Mouse (Mus musculus): ENCODE data around the gene Ddx46. TPM values are rescaled to one million over a fixed set of nuclear protein-coding genes. Genes with fewer than 3 reads are reported as not detected.

The Ddx46 gene
- polyA plus RNA-seq, 1 experiment from 2014 or later = 32.4 TPM

- ATAC-seq (replicated peaks; ENCODE audit: insufficient number of reproducible peaks, low FRiP score, low TSS enrichment) = no peak
- Histone ChIP-seq H3K9me3 (replicated peaks; ENCODE audit: control insufficient read depth, low read length) (0 out of 2 replicates have a peak, but pooled peaks cover 2% of the 10 kb centered on the region), H3K27ac (ENCODE audit: low read depth, low read length) (no peak overlapping the region), H3K4me1 (ENCODE audit: control insufficient read depth, insufficient read depth, low read length) (no peaks in the 10 kb centered on the region), H3K36me3 (ENCODE audit: control insufficient read depth, insufficient read depth, low read length) (peaks cover 49% of the 10 kb centered on the region), H3K27me3 (ENCODE audit: control insufficient read depth, insufficient read depth, low read length) (no peaks in the 10 kb centered on the region), H3K4me2 (no peak overlapping the region), H3K9ac (ENCODE audit: low read depth, low read length) (no peak overlapping the region), H3K4me3 (ENCODE audit: low read depth, low read length) (no peak overlapping the region)
- WGBS (ENCODE audit: insufficient replicate concordance) = 91% methylated on average over 6 of the region's 6 CpGs
Observed at GRCm38 (mm10) chr13:55672711-55673110, 37.9 kb downstream of the Ddx46 start.

GRCm38 (mm10) chr13:55677364-55677763 lies 42.5 kb downstream of the Ddx46 start:
- peaks cover 31% of the 10 kb centered on the region for H3K36me3 ChIP-seq (ENCODE audit: control insufficient read depth, insufficient read depth, low read length)
- no peak for ATAC-seq (replicated peaks; ENCODE audit: insufficient number of reproducible peaks, low FRiP score, low TSS enrichment)
- H3K27me3 ChIP-seq (ENCODE audit: control insufficient read depth, insufficient read depth, low read length) = no peaks in the 10 kb centered on the region
- no peaks in the 10 kb centered on the region for H3K9me3 ChIP-seq (replicated peaks; ENCODE audit: control insufficient read depth, low read length)
- no peak overlapping the region for H3K27ac ChIP-seq (ENCODE audit: low read depth, low read length)
- no peak overlapping the region for H3K4me3 ChIP-seq (ENCODE audit: low read depth, low read length)
- H3K4me2 ChIP-seq = no peak overlapping the region
- WGBS (ENCODE audit: insufficient replicate concordance) = 84% methylated on average over 8 of the region's 8 CpGs
- H3K9ac ChIP-seq (ENCODE audit: low read depth, low read length) = no peak overlapping the region
- H3K4me1 ChIP-seq (ENCODE audit: control insufficient read depth, insufficient read depth, low read length) = no peaks in the 10 kb centered on the region

DNA sequence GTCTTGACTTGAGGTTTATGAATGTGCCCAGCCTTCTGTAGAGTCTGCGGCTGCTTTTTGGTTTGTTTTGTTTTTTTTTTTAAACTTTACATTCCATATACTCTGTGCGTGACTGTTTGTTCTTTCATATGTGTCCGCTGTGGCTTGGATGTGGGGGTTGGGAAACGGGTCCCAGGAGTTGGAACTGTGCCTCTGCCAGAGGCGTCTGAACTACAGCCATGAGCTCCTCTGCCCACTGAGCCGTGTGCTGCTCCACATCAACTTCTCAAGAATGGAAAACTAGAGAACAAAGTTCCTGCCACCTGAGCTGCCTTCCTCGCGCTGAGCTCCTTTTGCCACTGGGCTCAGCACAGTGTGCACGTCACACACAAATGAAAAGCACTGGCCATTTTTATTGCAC lies 47.4 kb downstream of the Ddx46 start:
- Histone ChIP-seq H3K36me3 (ENCODE audit: control insufficient read depth, insufficient read depth, low read length) (peaks cover 11% of the 10 kb centered on the region), H3K27ac (ENCODE audit: low read depth, low read length) (no peak overlapping the region), H3K4me1 (ENCODE audit: control insufficient read depth, insufficient read depth, low read length) (0 out of 2 replicates have a peak, but pooled peaks cover 7% of the 10 kb centered on the region), H3K9me3 (replicated peaks; ENCODE audit: control insufficient read depth, low read length) (no peaks in the 10 kb centered on the region), H3K27me3 (ENCODE audit: control insufficient read depth, insufficient read depth, low read length) (no peaks in the 10 kb centered on the region), H3K4me3 (ENCODE audit: low read depth, low read length) (no peak overlapping the region), H3K9ac (ENCODE audit: low read depth, low read length) (no peak overlapping the region), H3K4me2 (no peak overlapping the region)
- no peak for ATAC-seq (replicated peaks; ENCODE audit: insufficient number of reproducible peaks, low FRiP score, low TSS enrichment)
- WGBS (ENCODE audit: insufficient replicate concordance) = 86% methylated on average over 9 of the region's 9 CpGs

DNA sequence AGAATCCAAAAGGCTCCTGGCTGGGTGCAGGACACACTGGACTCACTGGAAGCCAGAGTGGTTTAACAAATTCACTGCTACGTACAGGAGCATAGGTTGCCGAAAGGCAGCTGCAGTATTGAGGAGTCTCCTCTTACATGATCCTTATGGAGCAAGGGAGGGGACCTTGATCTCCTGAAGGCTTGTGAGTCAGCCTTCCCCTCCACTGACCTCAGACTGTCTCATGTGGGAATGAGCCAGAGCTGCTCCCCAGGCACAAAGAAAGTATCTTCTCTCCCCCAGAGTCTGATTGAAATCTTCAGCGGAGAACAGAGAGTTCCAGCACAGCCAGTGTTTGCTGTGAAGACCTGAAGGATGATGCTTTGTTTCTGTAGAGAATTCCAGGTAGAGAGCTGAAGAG lies 48.8 kb downstream of the Ddx46 start:
- no peak for ATAC-seq (replicated peaks; ENCODE audit: insufficient number of reproducible peaks, low FRiP score, low TSS enrichment)
- Histone ChIP-seq H3K9ac (ENCODE audit: low read depth, low read length) (no peak overlapping the region), H3K36me3 (ENCODE audit: control insufficient read depth, insufficient read depth, low read length) (peaks cover 8% of the 10 kb centered on the region; the same call in 1 of the 2 replicates), H3K4me2 (no peak overlapping the region), H3K27me3 (ENCODE audit: control insufficient read depth, insufficient read depth, low read length) (no peaks in the 10 kb centered on the region), H3K27ac (ENCODE audit: low read depth, low read length) (no peak overlapping the region), H3K4me3 (ENCODE audit: low read depth, low read length) (no peak overlapping the region), H3K9me3 (replicated peaks; ENCODE audit: control insufficient read depth, low read length) (no peaks in the 10 kb centered on the region), H3K4me1 (ENCODE audit: control insufficient read depth, insufficient read depth, low read length) (peaks cover 15% of the 10 kb centered on the region; the same call in 1 of the 2 replicates)
- WGBS (ENCODE audit: insufficient replicate concordance) = 67% methylated on average over 3 of the region's 3 CpGs

DNA sequence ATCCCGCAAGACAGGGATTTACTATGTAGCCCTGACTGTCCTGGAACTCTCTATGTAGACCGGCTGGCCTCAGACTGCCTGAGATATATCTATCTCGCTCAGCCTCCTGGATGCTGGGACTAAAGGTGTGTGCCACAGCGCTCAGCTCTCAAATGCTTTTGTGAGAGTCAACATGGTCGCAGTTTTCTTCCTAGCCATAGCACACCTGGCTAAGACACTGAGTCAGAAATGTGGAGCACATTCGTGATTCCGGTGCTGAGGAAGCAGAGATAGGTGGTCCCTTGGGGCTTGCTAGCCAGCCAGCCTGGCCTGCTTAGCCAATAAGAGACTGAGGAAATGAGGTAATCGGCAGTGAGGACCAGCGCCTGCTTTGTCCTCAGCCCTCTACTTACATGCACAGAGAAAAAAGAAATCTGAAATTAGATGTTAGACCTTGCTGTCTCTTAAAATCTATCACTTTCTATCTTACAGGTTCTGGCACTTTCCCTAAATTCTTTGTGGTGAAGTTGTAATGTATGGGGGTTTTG lies 51.3 kb downstream of the Ddx46 start:
- no peak overlapping the region for H3K27ac ChIP-seq (ENCODE audit: low read depth, low read length)
- 51% methylated on average over 9 of the region's 9 CpGs for WGBS (ENCODE audit: insufficient replicate concordance)

DNA sequence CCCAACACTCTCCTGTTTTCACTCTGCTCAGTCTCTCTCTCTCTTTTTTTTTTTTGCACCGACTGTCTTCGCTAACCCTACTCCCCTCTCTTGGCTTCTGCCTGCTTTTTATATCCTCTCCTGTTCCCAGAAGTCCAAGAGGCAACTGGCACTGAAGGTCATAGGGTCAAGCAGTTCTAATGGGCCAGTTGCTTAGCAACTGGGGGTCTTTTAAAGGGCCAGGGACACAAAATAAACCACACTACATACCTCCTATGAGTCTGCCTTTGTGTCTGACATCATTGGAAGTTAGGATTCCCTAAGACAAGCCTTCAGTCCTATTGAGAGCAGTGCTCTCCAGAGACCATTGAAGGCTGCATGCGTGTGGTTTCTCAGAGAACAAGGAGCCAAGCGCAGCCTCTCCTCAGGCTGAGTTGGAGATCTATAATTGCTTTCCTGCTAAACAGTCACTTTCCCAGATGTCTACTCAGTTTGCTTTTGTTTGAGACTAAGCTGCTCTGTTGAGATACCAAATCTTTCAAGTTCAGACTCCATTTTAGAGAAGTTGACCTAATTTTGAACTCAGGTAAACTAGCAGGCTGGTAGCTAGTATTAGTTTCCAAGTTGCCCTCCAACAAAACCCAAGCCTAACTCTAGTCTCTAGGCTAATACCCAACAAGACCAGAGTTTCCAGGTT lies 53.2 kb downstream of the Ddx46 start:
- no peak for ATAC-seq (replicated peaks; ENCODE audit: insufficient number of reproducible peaks, low FRiP score, low TSS enrichment)
- peak overlapping the region; percentile 59 for H3K27ac ChIP-seq (ENCODE audit: low read depth, low read length)
- H3K9ac ChIP-seq (ENCODE audit: low read depth, low read length) = peak overlapping the region; percentile 28; the same call in 1 of the 2 replicates
- H3K27me3 ChIP-seq (ENCODE audit: control insufficient read depth, insufficient read depth, low read length) = no peaks in the 10 kb centered on the region
- peaks cover 15% of the 10 kb centered on the region; the same call in 1 of the 2 replicates for H3K4me1 ChIP-seq (ENCODE audit: control insufficient read depth, insufficient read depth, low read length)
- no peaks in the 10 kb centered on the region for H3K36me3 ChIP-seq (ENCODE audit: control insufficient read depth, insufficient read depth, low read length)
- no peaks in the 10 kb centered on the region for H3K9me3 ChIP-seq (replicated peaks; ENCODE audit: control insufficient read depth, low read length)
- WGBS (ENCODE audit: insufficient replicate concordance) = 54% methylated on average over 4 of the region's 4 CpGs
- no peak overlapping the region for H3K4me2 ChIP-seq
- no peak overlapping the region for H3K4me3 ChIP-seq (ENCODE audit: low read depth, low read length)

More for the DNA sequence above, 51.3 kb downstream of the Ddx46 start:
- Histone ChIP-seq H3K36me3 (ENCODE audit: control insufficient read depth, insufficient read depth, low read length) (no peaks in the 10 kb centered on the region), H3K27me3 (ENCODE audit: control insufficient read depth, insufficient read depth, low read length) (no peaks in the 10 kb centered on the region), H3K4me1 (ENCODE audit: control insufficient read depth, insufficient read depth, low read length) (peaks cover 15% of the 10 kb centered on the region; the same call in 1 of the 2 replicates), H3K9ac (ENCODE audit: low read depth, low read length) (0 out of 2 replicates have a peak overlapping the region, but pooled peaks have one; percentile 49), H3K4me2 (no peak overlapping the region; the same call in 1 of the 2 replicates), H3K4me3 (ENCODE audit: low read depth, low read length) (no peak overlapping the region), H3K9me3 (replicated peaks; ENCODE audit: control insufficient read depth, low read length) (no peaks in the 10 kb centered on the region)
- ATAC-seq (replicated peaks; ENCODE audit: insufficient number of reproducible peaks, low FRiP score, low TSS enrichment) = no peak; the same call in 1 of the 2 replicates

DNA sequence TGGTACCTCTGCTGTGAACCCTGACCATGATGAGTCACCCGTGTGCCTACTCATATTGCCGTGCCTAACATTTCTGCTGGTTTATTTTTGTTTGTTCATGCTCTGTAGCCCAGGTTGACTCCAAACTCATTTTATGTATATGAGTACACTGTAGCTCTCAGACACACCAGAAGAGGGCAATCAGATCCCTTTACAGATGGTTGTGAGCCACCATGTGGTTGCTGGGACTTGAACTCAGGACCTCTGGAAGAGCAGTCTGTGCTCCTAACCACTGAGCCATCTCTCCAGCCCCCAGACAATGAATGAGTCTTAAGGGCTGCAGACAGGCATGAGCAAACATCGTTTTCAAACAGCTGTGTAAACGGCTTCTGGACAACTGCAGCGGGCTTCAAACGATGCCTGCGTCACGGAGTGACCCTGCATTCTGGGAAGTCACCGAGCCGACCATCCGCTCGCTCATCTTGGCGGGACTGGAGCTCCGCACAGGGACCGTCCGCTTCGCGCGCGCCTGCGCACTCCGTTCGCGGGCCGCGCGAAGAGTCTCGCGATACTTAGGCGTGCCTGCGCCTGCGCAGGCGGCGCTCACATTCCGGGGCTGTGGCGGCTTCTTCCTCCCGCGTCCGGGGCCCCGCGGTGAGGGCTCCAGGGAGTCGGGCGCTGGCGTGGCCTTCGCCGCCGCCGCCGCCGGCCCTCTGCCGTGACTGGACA lies 57.9 kb downstream of the Ddx46 start, which contains the start of gene B230219D22Rik:
Gene B230219D22Rik, plus strand, starts transcription at position 590 of the 708 bp plus-strand sequence.
- Histone ChIP-seq H3K9ac (ENCODE audit: low read depth, low read length) (peak within 1 kb of the TSS; percentile 100), H3K27me3 (ENCODE audit: control insufficient read depth, insufficient read depth, low read length) (no peaks in the 10 kb centered on the region), H3K4me3 (ENCODE audit: low read depth, low read length) (peak within 1 kb of the TSS; percentile 99), H3K9me3 (replicated peaks; ENCODE audit: control insufficient read depth, low read length) (no peaks in the 10 kb centered on the region), H3K4me1 (ENCODE audit: control insufficient read depth, insufficient read depth, low read length) (peaks cover 15% of the 10 kb centered on the region), H3K27ac (ENCODE audit: low read depth, low read length) (peak within 1 kb of the TSS; percentile 99), H3K36me3 (ENCODE audit: control insufficient read depth, insufficient read depth, low read length) (no peaks in the 10 kb centered on the region), H3K4me2 (peak within 1 kb of the TSS; percentile 74)
- peak; percentile 95 for ATAC-seq (replicated peaks; ENCODE audit: insufficient number of reproducible peaks, low FRiP score, low TSS enrichment)
- 2% methylated on average over 47 of the region's 51 CpGs for WGBS (ENCODE audit: insufficient replicate concordance)

DNA sequence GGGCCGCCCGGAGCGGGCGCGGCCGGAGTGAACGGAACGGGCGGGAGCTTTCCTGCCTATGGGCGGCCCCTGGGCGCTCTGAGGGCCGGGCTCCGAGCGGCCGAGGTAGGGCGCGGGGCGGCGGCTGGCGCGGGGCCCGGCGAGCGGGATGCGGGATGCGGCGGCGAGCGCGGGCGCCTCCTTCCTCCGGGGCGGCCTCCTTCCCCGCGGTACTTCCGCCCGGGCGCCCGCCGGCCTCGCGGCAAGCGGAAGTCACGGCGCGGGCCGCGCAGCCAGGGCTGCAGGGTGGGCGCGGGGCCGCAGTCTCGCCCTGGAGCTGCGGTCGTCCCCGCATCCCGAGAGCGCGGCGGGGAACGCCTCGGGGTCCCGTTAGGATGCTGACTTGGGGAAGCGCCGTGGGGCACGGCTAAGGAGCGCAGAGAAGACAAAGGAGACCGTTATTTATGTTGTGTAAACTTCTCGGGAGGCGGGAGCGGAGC lies 58.5 kb downstream of the Ddx46 start:
- ATAC-seq (replicated peaks; ENCODE audit: insufficient number of reproducible peaks, low FRiP score, low TSS enrichment) = peak; percentile 62

More for the DNA sequence above, 58.5 kb downstream of the Ddx46 start:
- Histone ChIP-seq H3K27ac (ENCODE audit: low read depth, low read length) (peak overlapping the region; percentile 99), H3K27me3 (ENCODE audit: control insufficient read depth, insufficient read depth, low read length) (no peaks in the 10 kb centered on the region), H3K4me1 (ENCODE audit: control insufficient read depth, insufficient read depth, low read length) (peaks cover 12% of the 10 kb centered on the region), H3K9ac (ENCODE audit: low read depth, low read length) (peak overlapping the region; percentile 100), H3K36me3 (ENCODE audit: control insufficient read depth, insufficient read depth, low read length) (no peaks in the 10 kb centered on the region), H3K9me3 (replicated peaks; ENCODE audit: control insufficient read depth, low read length) (no peaks in the 10 kb centered on the region), H3K4me2 (peak overlapping the region; percentile 74), H3K4me3 (ENCODE audit: low read depth, low read length) (peak overlapping the region; percentile 99)
- under 1% methylated on average over 64 of the region's 70 CpGs for WGBS (ENCODE audit: insufficient replicate concordance)

All from heart, embryonic 11.5 days (tissue).